Comparison of ENCODE assay signal across 17 mouse cellular contexts in the genomic region with DNA sequence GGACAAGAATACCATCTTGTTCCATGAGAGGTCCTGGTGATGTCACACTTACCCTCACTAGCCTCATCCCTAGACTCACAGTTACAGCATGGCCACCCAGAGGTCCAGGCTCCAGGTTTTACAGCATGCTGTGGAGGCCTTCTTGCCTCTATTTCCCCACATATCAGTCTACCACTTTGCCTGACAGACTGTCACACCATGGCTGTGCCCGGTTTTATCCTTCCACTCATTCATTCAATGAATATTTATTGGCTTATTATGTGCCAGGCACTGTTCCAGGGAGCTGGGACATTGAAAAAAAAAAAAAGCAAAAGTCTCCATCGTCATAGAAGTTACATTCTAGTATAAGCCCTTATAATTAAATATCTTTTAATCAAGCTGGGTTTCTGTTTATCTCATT.
"Had no signal": no experiment of that assay in that cellular context is flagged by ENCODE, and none has a peak within 500 bp of the region (broad histone marks: within the 10 kb centered on the region; RNA-seq: fewer than 3 reads in every experiment).

No protein-coding gene starts in this region.

- H3K4me3 ChIP-seq: lung, embryonic 15.5 days; megakaryocyte, embryonic 14.5 days; midbrain, embryonic 13.5 days; midbrain, embryonic 15.5 days; neural tube, embryonic 12.5 days; stomach, embryonic 15.5 days had no signal

- H3K36me3 ChIP-seq: lung, embryonic 15.5 days; midbrain, embryonic 13.5 days; midbrain, embryonic 15.5 days; neural tube, embryonic 12.5 days; stomach, embryonic 15.5 days had no signal

- DNase-seq: lung, adult 2 months; lung, postnatal 14 days; lung, postnatal 36 days; right cerebral cortex, postnatal 14 days; thymus, adult 2 months; thymus, postnatal 25 days; thymus, postnatal 4 days had no signal

- H3K4me1 ChIP-seq: lung, embryonic 15.5 days; megakaryocyte, embryonic 14.5 days; stomach, embryonic 15.5 days had no signal

- ATAC-seq: lung, postnatal 0 days; midbrain, embryonic 13.5 days; midbrain, embryonic 15.5 days had no signal

- H3K27ac ChIP-seq: lung, embryonic 15.5 days; macrophage; midbrain, embryonic 13.5 days; midbrain, embryonic 15.5 days; neural tube, embryonic 12.5 days; stomach, embryonic 15.5 days; stomach, postnatal 0 days had no signal

- H3K9ac ChIP-seq: lung, embryonic 15.5 days; midbrain, embryonic 13.5 days; midbrain, embryonic 15.5 days; neural tube, embryonic 12.5 days; stomach, embryonic 15.5 days had no signal

- H3K9me3 ChIP-seq: lung, embryonic 15.5 days; megakaryocyte, embryonic 14.5 days; midbrain, embryonic 13.5 days; midbrain, embryonic 15.5 days; neural tube, embryonic 12.5 days; stomach, embryonic 15.5 days had no signal

- H3K27me3 ChIP-seq: megakaryocyte, embryonic 14.5 days; neural tube, embryonic 12.5 days; stomach, embryonic 15.5 days had no signal

- H3K4me2 ChIP-seq: lung, embryonic 15.5 days; midbrain, embryonic 11.5 days; midbrain, embryonic 13.5 days; midbrain, embryonic 15.5 days; neural tube, embryonic 12.5 days; stomach, embryonic 15.5 days had no signal
